In genomic region chr15:103305070-103305678, GRCm38 (mm10) we compare ENCODE assay signal across 7 mouse cellular contexts. TPM values are rescaled to one million over a fixed set of nuclear protein-coding genes. Genes with fewer than 3 reads are reported as not detected.
DNase-seq lines count a peak whose midpoint lies in the region; ATAC-seq lines count a peak whose summit lies in the region.

No protein-coding gene starts in this region.

- under 1% methylated on average over 70 of the region's 71 CpGs for WGBS in embryonic facial prominence, embryonic 12.5 days
- under 1% methylated on average over 70 of the region's 71 CpGs for WGBS in limb, embryonic 11.5 days
- WGBS in midbrain, embryonic 14.5 days, result under 1% methylated on average over 71 of the region's 71 CpGs

- H3K4me2 ChIP-seq in embryonic facial prominence, embryonic 12.5 days (replicated peaks), result peak overlapping the region; percentile 73
- H3K4me2 ChIP-seq in limb, embryonic 11.5 days (ENCODE audit: low read depth, severe bottlenecking), result peak overlapping the region; percentile 66
- peak overlapping the region; percentile 81 for H3K4me2 ChIP-seq in midbrain, embryonic 14.5 days (ENCODE audit: low read length)

- peak overlapping the region; percentile 96 for H3K27ac ChIP-seq in embryonic facial prominence, embryonic 12.5 days
- H3K27ac ChIP-seq in limb, embryonic 11.5 days (replicated peaks; ENCODE audit: low read depth, low read length), result peak overlapping the region; percentile 98
- H3K27ac ChIP-seq in midbrain, embryonic 14.5 days (replicated peaks; ENCODE audit: low read depth, low read length), result peak overlapping the region; percentile 99

- no peaks in the 10 kb centered on the region for H3K36me3 ChIP-seq in embryonic facial prominence, embryonic 12.5 days
- no peaks in the 10 kb centered on the region for H3K36me3 ChIP-seq in limb, embryonic 11.5 days (ENCODE audit: control insufficient read depth, insufficient read depth, low read length)
- no peaks in the 10 kb centered on the region for H3K36me3 ChIP-seq in midbrain, embryonic 14.5 days (ENCODE audit: control insufficient read depth, insufficient read depth, low read length)

- peaks cover 8% of the 10 kb centered on the region; the same call in 1 of the 2 replicates for H3K27me3 ChIP-seq in embryonic facial prominence, embryonic 12.5 days
- H3K27me3 ChIP-seq in limb, embryonic 11.5 days (ENCODE audit: control insufficient read depth, insufficient read depth, low read length), result no peaks in the 10 kb centered on the region
- no peaks in the 10 kb centered on the region; the same call in 1 of the 2 replicates for H3K27me3 ChIP-seq in midbrain, embryonic 14.5 days (ENCODE audit: control insufficient read depth, insufficient read depth, low read length)

- peak; percentile 96 for DNase-seq in adrenal gland, postnatal 14 days
- DNase-seq in heart, adult 11 months, result peak; percentile 100
- peak; percentile 96 for DNase-seq in kidney, adult 18-20 months
- peak; percentile 100 for DNase-seq in limb, embryonic 11.5 days (ENCODE audit: low spot score)
- peak; percentile 99 for DNase-seq in midbrain, embryonic 14.5 days
- peak; percentile 77 to 83 for DNase-seq in spleen, adult 18-20 months

- ATAC-seq in embryonic facial prominence, embryonic 12.5 days (ENCODE audit: insufficient number of reproducible peaks, insufficient read depth, low FRiP score, low TSS enrichment), result peak; percentile 92
- peak; percentile 91 for ATAC-seq in limb, embryonic 11.5 days (ENCODE audit: insufficient number of reproducible peaks, low FRiP score, low TSS enrichment, low read depth)
- peak; percentile 95 for ATAC-seq in midbrain, embryonic 14.5 days (ENCODE audit: low FRiP score, low TSS enrichment)

- peaks cover 60% of the 10 kb centered on the region for H3K4me1 ChIP-seq in embryonic facial prominence, embryonic 12.5 days
- H3K4me1 ChIP-seq in limb, embryonic 11.5 days (ENCODE audit: control insufficient read depth, insufficient read depth, low read length), result peaks cover 61% of the 10 kb centered on the region
- H3K4me1 ChIP-seq in midbrain, embryonic 14.5 days (ENCODE audit: control insufficient read depth, insufficient read depth, low read length), result peaks cover 66% of the 10 kb centered on the region

- H3K9ac ChIP-seq in embryonic facial prominence, embryonic 12.5 days, result peak overlapping the region; percentile 74
- peak overlapping the region; percentile 72 for H3K9ac ChIP-seq in limb, embryonic 11.5 days (ENCODE audit: low read length)
- peak overlapping the region; percentile 76 for H3K9ac ChIP-seq in midbrain, embryonic 14.5 days (replicated peaks; ENCODE audit: low read length)

- H3K9me3 ChIP-seq in embryonic facial prominence, embryonic 12.5 days, result no peaks in the 10 kb centered on the region
- no peaks in the 10 kb centered on the region for H3K9me3 ChIP-seq in limb, embryonic 11.5 days (ENCODE audit: control insufficient read depth, low read length)
- no peaks in the 10 kb centered on the region for H3K9me3 ChIP-seq in midbrain, embryonic 14.5 days (ENCODE audit: control insufficient read depth, low read length)

- peak overlapping the region; percentile 45 for H3K4me3 ChIP-seq in embryonic facial prominence, embryonic 12.5 days
- peak overlapping the region; percentile 26 for H3K4me3 ChIP-seq in limb, embryonic 11.5 days (ENCODE audit: low read depth, low read length)
- peak overlapping the region; percentile 42 for H3K4me3 ChIP-seq in midbrain, embryonic 14.5 days (replicated peaks; ENCODE audit: low read depth, low read length)

RNA-seq across cellular contexts. Expression of gene Gpr84, which starts 5.2 kb away (rescaled TPM):
- not detected in 2 replicates for total RNA-seq in adrenal gland, postnatal 14 days (2021)
- 0.47 and 0.67 TPM in 2 replicates for polyA plus RNA-seq in embryonic facial prominence, embryonic 12.5 days (2016; fragmentation: Nextera tagmentation; extraction: Ambion mirVana)
- polyA plus RNA-seq in limb, embryonic 11.5 days (2014; fragmentation: Nextera tagmentation; extraction: Ambion mirVana), result 0.31 TPM in 1 of 2 replicates, not detected in the other
- 0.16 and 0.26 TPM in 2 replicates for polyA plus RNA-seq in midbrain, embryonic 14.5 days (2014; fragmentation: Nextera tagmentation; extraction: Ambion mirVana)

RNA-seq across cellular contexts. Expression of gene Copz1, which starts 32.7 kb away (rescaled TPM):
- total RNA-seq in adrenal gland, postnatal 14 days (2021), result 118 and 125 TPM in 2 replicates
- polyA plus RNA-seq in embryonic facial prominence, embryonic 12.5 days (2016; fragmentation: Nextera tagmentation; extraction: Ambion mirVana), result 257 and 268 TPM in 2 replicates
- polyA plus RNA-seq in limb, embryonic 11.5 days (2014; fragmentation: Nextera tagmentation; extraction: Ambion mirVana), result 320 and 334 TPM in 2 replicates
- polyA plus RNA-seq in midbrain, embryonic 14.5 days (2014; fragmentation: Nextera tagmentation; extraction: Ambion mirVana), result 197 and 231 TPM in 2 replicates

RNA-seq across cellular contexts. Expression of gene Zfp385a, which starts 34.7 kb away (rescaled TPM):
- total RNA-seq in adrenal gland, postnatal 14 days (2021), result 18.7 and 19.9 TPM in 2 replicates
- polyA plus RNA-seq in embryonic facial prominence, embryonic 12.5 days (2016; fragmentation: Nextera tagmentation; extraction: Ambion mirVana), result 12.6 and 14.5 TPM in 2 replicates
- 19.2 and 22.9 TPM in 2 replicates for polyA plus RNA-seq in limb, embryonic 11.5 days (2014; fragmentation: Nextera tagmentation; extraction: Ambion mirVana)
- 18.3 and 20.9 TPM in 2 replicates for polyA plus RNA-seq in midbrain, embryonic 14.5 days (2014; fragmentation: Nextera tagmentation; extraction: Ambion mirVana)

RNA-seq across cellular contexts. Expression of gene Nfe2, which starts 47.0 kb away (rescaled TPM):
- total RNA-seq in adrenal gland, postnatal 14 days (2021), result 1.0 and 4.7 TPM in 2 replicates
- polyA plus RNA-seq in embryonic facial prominence, embryonic 12.5 days (2016; fragmentation: Nextera tagmentation; extraction: Ambion mirVana), result 4.9 and 5.2 TPM in 2 replicates
- polyA plus RNA-seq in limb, embryonic 11.5 days (2014; fragmentation: Nextera tagmentation; extraction: Ambion mirVana), result 5.4 and 7.7 TPM in 2 replicates
- 0.49 and 0.62 TPM in 2 replicates for polyA plus RNA-seq in midbrain, embryonic 14.5 days (2014; fragmentation: Nextera tagmentation; extraction: Ambion mirVana)

Comparison
In these comparisons a context has a peak if more than half of its experiments do, and no peak if none do; other contexts are left out.
1. Peak in every context shown above with its lines: DNase-seq, ATAC-seq, H3K4me3 ChIP-seq and H3K27ac ChIP-seq.